Mouse (Mus musculus) cerebellum, adult (tissue): ENCODE measurements at regions not wholly inside any gene's neighbourhood (a gene's known extent, or its start where the extent isn't known, plus 50 kb on each side); places are given as distances from the start of the nearest gene placed in this dataset.

Experiments used
- ATAC-seq: cut with Nextera tagmentation; 2 replicates; pipeline ENCODE4 v1.9.2; 2017; ENCODE audit warnings: mild to moderate bottlenecking, moderate library complexity, mixed read lengths; ENCODE audit not compliant: insufficient number of reproducible peaks, low FRiP score, low TSS enrichment

GRCm38 (mm10) chr17:88255744-88256598 lies 184.5 kb upstream of the Foxn2 start:
- ATAC-seq: peak; percentile 19; the same call in 1 of the 2 replicates

DNA sequence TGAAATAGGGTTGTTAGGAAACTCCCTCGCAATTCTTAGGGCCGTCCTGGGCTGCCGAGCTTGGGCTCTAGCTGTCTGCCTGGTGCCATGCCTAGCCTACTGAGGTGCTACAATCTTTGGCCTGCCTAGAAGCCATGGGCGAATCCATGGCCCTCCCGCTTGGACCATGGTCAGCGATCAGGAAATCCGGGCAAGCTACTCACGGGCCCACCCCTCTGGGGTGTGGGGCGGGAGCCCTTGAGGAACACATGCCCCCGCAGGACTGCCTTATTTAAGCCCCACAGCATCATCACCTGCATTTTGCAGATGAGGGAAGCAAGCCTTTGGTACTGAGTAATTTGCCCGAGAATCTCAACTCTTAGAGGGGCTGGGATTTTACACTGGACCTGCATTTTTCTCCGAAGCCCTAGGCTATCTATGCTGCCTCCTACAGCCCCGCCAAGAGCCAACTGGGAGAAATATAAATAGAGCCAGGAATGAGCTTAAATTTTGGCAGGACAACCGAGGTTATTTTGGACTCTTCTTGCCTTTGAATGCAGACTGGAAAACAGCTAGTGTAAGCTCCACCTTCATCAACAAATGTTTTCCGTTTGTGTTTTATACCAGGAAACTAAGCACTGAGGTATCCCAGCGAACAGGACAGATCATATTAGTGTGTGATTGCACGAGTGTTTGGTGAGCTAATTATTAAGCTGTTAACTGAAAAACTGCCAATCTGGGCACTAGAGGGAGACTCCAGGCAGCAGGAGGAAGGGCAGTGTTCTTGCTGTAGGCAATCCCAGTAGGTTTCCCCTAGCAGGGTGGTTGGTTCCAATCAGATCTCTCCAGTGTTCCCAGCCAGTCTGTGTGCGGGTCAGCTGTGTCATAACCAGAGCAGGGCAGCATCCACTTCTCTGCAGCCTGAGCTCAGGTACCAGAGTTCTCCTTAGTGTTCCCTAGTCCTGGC lies 183.6 kb upstream of the Foxn2 start:
- ATAC-seq: peak; percentile 87

- ATAC-seq: no peak
Measured at GRCm38 (mm10) chr17:88258361-88258796, 182.1 kb upstream of the Foxn2 start.

- no peak for ATAC-seq
Measured at GRCm38 (mm10) chr17:88260176-88260575, 180.3 kb upstream of the Foxn2 start.

DNA sequence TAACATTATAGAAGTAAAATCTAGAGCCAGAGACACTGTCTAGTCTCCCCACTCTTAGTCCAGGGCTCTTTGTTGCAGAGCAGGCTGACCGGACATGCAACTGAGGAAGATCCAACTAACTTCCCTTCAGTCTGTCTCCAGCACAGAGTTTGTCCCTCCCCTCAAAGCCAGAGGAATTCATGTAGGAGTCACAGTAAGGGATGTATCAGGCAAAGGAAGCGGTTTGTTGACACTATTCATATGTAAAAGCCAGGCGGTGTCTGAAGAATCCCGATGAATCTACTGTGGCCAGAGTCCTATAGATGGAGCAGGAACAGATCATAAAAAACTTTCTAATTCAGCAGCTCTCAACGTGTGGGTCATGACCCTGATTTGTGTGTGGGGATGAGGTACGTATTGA lies 179.7 kb upstream of the Foxn2 start:
- ATAC-seq: no peak

DNA sequence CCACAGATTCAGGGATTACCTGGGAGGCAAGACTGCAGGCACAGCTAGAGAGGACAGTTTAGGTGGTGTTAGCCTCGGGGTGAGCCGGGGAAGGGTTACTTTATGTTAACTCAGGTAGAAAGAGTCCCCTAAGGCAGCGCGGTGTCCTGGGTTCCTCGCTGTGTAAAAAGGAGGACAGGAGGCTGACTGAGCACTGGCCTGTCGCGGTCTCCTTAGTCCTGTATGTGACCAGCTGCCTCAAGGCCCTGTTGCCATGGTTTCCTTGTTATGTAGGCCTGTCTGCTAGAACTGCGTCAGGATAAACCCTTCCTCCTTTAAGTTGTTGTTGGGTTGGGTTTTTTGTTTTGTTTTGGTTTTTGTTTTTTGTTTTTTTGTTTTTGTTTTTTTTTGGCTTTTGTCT lies 179.0 kb upstream of the Foxn2 start:
- no peak for ATAC-seq

- peak; percentile 45; the same call in 1 of the 2 replicates for ATAC-seq
Measured at GRCm38 (mm10) chr17:88262326-88263187, 178.0 kb upstream of the Foxn2 start.

DNA sequence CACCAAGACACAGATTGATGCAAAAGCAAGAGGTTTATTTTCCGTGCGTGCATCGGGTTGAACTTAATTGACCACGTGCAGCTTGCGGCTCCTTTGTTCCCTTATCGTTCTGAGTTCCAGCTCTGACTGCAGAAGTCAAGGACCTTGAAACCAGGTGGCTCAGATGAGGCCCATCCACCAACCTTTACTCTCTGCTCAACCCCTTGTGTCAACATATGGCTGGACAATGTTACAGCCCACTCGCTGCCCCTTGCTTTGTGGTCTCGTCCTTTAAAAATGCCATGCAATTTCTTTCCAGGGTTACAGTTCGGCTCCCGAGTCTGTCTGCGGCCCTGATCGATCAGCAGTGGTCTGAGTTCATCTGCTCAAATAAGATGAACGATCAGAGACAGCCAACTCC lies 175.2 kb upstream of the Foxn2 start:
- no peak for ATAC-seq

DNA sequence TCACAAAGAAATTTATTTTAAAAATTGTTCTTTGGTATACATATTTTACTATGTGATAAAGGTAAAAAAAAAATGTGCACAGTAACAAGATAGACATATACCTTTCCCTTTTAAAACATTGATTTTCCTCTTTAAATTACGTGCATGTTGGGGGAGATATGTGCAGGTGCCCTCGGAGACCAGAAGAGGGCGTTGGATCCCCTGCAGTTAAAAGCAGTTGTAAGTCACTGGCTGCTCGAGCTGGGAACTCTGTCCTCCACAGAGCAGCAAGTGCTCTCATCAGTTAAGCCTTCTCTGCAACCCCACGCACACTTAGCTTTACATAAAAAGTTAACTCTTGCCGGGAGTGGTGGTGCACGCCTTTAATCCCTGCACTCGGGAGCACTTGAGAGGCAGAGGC lies 172.3 kb upstream of the Foxn2 start:
- ATAC-seq: no peak

GRCm38 (mm10) chr17:88268802-88269201 lies 171.7 kb upstream of the Foxn2 start:
- no peak for ATAC-seq

- ATAC-seq: no peak
Measured at GRCm38 (mm10) chr17:88270896-88271295, 169.6 kb upstream of the Foxn2 start.

GRCm38 (mm10) chr17:88272161-88272560 lies 168.3 kb upstream of the Foxn2 start:
- ATAC-seq: no peak

- ATAC-seq: no peak
Measured at GRCm38 (mm10) chr17:88273520-88273919, 167.0 kb upstream of the Foxn2 start.

DNA sequence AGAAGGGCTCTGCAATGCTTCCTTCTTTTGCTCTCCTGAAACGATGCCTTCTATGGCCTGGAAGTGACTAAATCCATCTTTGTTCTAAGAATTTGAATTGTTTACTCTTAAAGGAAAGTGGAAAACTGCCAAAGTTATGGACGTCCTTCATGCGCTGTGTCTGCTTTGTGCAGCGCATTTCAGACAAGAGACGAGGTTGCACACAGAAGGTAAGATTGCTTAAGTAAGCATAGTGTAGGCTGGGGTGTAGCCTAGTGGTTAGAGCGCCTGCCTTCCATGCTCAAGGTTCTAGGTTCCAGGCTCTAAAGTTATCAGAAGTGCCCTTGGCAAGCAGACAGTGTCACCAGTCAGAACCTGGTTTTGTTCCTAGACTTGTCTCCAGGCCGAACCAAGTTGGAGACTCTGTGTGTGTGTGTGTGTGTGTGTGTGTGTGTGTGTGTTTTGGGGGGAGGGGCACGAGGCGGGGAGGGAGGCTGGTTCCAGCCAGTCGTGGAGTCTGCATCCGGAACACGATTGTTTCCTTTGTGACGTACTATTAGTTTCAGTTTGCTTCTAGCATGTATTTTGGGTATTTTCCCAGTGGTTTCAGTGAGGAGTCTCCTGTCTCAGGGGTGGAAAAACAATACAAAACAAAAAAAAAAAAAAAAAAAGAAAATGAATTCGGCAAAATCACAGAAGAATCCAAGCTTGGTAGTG lies 166.4 kb upstream of the Foxn2 start:
- no peak for ATAC-seq

- ATAC-seq: no peak
Measured at GRCm38 (mm10) chr17:88274720-88275433, 165.6 kb upstream of the Foxn2 start.

DNA sequence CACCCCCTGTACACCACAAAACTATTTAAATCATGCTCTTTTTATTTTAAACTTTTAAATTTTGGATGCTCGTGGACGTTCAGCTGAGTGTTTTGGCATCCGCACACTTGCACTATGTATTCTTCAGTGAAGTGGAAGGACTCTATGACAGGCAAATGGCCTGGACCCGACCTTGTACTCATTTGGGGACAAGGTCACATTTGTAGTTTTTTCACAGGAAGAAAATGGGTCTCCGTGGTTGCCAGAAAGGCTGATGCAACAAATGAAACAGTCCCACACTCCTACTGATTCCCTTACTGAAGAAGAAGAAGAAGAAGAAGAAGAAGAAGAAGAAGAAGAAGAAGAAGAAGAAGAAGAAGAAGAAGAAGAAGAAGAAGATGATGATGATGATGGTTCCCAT lies 160.9 kb upstream of the Foxn2 start:
- no peak for ATAC-seq

- ATAC-seq: no peak
Measured at GRCm38 (mm10) chr17:88282711-88283110, 157.8 kb upstream of the Foxn2 start.

- ATAC-seq: no peak
Measured at GRCm38 (mm10) chr17:88284477-88284876, 156.0 kb upstream of the Foxn2 start.

GRCm38 (mm10) chr17:88287861-88288260 lies 152.7 kb upstream of the Foxn2 start:
- ATAC-seq: no peak
